Mouse (Mus musculus): Measurements from ENCODE around the gene Xntrpc.
"Not testable (repeated sequence)": the region's sequence is repeated elsewhere in the genome, so short reads cannot be mapped to it uniquely, and the experiment has no call there.

DNA sequence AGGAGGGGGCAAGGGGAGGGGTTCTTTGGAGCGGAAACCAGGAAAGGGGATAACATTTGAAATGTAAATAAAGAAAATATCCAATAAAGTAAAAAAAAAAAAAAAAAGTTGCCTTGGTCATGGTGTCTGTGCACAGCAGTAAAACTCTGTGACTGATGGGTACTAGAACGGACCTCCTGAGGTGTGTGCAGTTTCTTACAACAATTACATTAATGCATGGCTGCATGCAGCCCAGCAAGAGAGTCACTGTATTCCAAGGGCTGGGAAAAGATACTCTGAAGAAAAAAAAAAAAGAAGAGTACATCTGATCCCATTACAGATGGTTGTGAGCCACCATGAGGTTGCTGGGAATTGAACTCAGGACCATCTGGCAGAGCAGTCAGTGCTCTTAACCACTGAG, 44.6 kb upstream of the Xntrpc start:
- TF ChIP-seq CTCF (IDR thresholded peaks at IDR 0.05; ENCODE audit: low read depth); EP300 (optimal IDR thresholded peaks at IDR 0.05): not testable (repeated sequence)
